Mouse (Mus musculus) large intestine, adult 2 months (tissue): Measurements from ENCODE around the gene Lrrc23. TPM values are rescaled to one million over a fixed set of nuclear protein-coding genes. Genes with fewer than 3 reads are reported as not detected.

Experiments used
- DNase-seq: peaks from one replicate; pipeline ENCODE4 v3.0.0-alpha.2; 2012; ENCODE audit warnings: low read depth, low spot score
- WGBS: fragments of 180-500 bp; shearing (Covaris S2); methylation state at CpG from one replicate; pipeline ENCODE4 v1.1.7; 2018; 5-methylcytosine and 5-hydroxymethylcytosine counted together
- polyA plus RNA-seq: library from polyadenylated mRNA; depleted of rRNA; stranded (reverse); fragments of >200 nt; gene quantifications from 2 replicates; pipeline ENCODE4 v1.2.3, GENCODE M21; 2012; rRNA removed

The Lrrc23 gene
- polyA plus RNA-seq, 1 experiment = 0.47 TPM

DNA sequence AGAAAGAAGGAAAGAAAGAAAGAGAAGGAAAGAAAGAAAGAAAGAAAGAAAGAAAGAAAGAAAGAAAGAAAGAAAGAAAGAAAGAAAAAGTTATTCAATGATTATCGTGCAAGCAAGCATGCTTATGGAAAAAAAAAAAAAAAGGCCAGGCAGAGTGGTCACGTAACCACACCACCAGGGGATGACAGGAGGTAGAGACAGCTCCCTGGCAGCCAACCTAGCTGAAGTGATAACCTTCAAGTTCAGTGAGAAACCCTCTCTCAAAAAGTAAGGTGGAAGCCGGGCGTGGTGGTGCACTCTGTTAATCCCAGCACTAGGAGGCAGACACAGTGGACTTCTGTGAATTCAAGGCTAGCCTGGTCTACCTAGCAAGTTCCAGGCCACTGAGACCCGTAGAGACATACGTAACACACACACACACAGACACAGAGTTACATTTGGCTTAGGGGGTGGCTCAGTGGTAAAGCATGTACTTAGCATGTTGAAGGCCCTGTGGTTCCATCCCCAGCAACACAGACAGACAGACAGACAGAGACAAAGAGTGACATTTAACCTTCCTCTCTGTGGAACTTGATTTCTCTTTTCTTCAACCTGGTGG lies 56.6 kb downstream of the Lrrc23 start:
- no peak for DNase-seq
- WGBS = 83% methylated on average over 6 of the region's 6 CpGs

GRCm38 (mm10) chr6:124720904-124721303 lies 58.6 kb downstream of the Lrrc23 start:
- DNase-seq = no peak

More at GRCm38 (mm10) chr6:124720904-124721303, 58.6 kb downstream of the Lrrc23 start:
- 29% methylated on average over 11 of the region's 11 CpGs for WGBS

Other genes starting within 250 kb of the Lrrc23 start
- gene C1s1, start 237.4 kb downstream of the Lrrc23 start, polyA plus RNA-seq = 31.4 and 47.1 TPM in 2 replicates
- 0.04 TPM in 1 of 2 replicates, not detected in the other for gene C1rb, start 209.4 kb downstream of the Lrrc23 start, polyA plus RNA-seq
- 0.02 and 0.18 TPM in 2 replicates for gene C1s2, start 143.6 kb downstream of the Lrrc23 start, polyA plus RNA-seq
- 211 and 383 TPM in 2 replicates for gene Lpcat3, start 116.7 kb downstream of the Lrrc23 start, polyA plus RNA-seq
- gene Emg1, start 67.5 kb downstream of the Lrrc23 start, polyA plus RNA-seq = 90.6 and 107 TPM in 2 replicates
- gene Phb2, start 67.4 kb downstream of the Lrrc23 start, polyA plus RNA-seq = 215 and 267 TPM in 2 replicates
- gene Ptpn6, start 41.0 kb downstream of the Lrrc23 start, polyA plus RNA-seq = 35.0 and 38.7 TPM in 2 replicates
- gene Grcc10, start 38.4 kb downstream of the Lrrc23 start, polyA plus RNA-seq = 156 TPM in 2 replicates
- gene Gm45234, start 23.7 kb downstream of the Lrrc23 start, polyA plus RNA-seq = not detected in 2 replicates
- gene Atn1, start 23.2 kb downstream of the Lrrc23 start, polyA plus RNA-seq = 31.9 and 33.6 TPM in 2 replicates
- gene Eno2, start 10.1 kb downstream of the Lrrc23 start, polyA plus RNA-seq = 3.2 and 4.2 TPM in 2 replicates
- 23.9 and 28.5 TPM in 2 replicates for gene Spsb2, start 28.9 kb upstream of the Lrrc23 start, polyA plus RNA-seq
- gene Tpi1, start 34.6 kb upstream of the Lrrc23 start, polyA plus RNA-seq = 671 and 859 TPM in 2 replicates
- 58.3 and 64.0 TPM in 2 replicates for gene Usp5, start 49.8 kb upstream of the Lrrc23 start, polyA plus RNA-seq
- gene Cdca3, start 49.8 kb upstream of the Lrrc23 start, polyA plus RNA-seq = 120 and 146 TPM in 2 replicates
- gene Gnb3, start 60.5 kb upstream of the Lrrc23 start, polyA plus RNA-seq = 0.11 and 0.12 TPM in 2 replicates
- gene P3h3, start 78.0 kb upstream of the Lrrc23 start, polyA plus RNA-seq = 8.3 and 10.5 TPM in 2 replicates
- 1.1 and 1.7 TPM in 2 replicates for gene Gpr162, start 84.3 kb upstream of the Lrrc23 start, polyA plus RNA-seq
- 6.7 and 7.9 TPM in 2 replicates for gene Cd4, start 108.5 kb upstream of the Lrrc23 start, polyA plus RNA-seq
- 3.8 and 4.7 TPM in 2 replicates for gene Lag3, start 132.0 kb upstream of the Lrrc23 start, polyA plus RNA-seq
- 658 and 1,077 TPM in 2 replicates for gene Ptms, start 140.4 kb upstream of the Lrrc23 start, polyA plus RNA-seq
- 350 and 390 TPM in 2 replicates for gene Mlf2, start 151.7 kb upstream of the Lrrc23 start, polyA plus RNA-seq
- gene Cops7a, start 185.8 kb upstream of the Lrrc23 start, polyA plus RNA-seq = 149 and 151 TPM in 2 replicates
- 2.3 and 3.3 TPM in 2 replicates for gene Pianp, start 217.0 kb upstream of the Lrrc23 start, polyA plus RNA-seq
- gene Zfp384, start 229.4 kb upstream of the Lrrc23 start, polyA plus RNA-seq = 39.5 and 59.5 TPM in 2 replicates